Mouse (Mus musculus): Measurements from ENCODE around the gene Wdr25. TPM values are rescaled to one million over a fixed set of nuclear protein-coding genes. Genes with fewer than 3 reads are reported as not detected.
A peak's percentile ranks its signal among the peaks of the same experiment; 100 is the strongest.

Wdr25 gene
- polyA plus RNA-seq, 1 experiment = 21.3 TPM

GRCm38 (mm10) chr12:108932113-108932512, 38.7 kb downstream of the Wdr25 start:
- Histone ChIP-seq H3K4me1 (ENCODE audit: control insufficient read depth, insufficient read depth, low read length) (0 out of 2 replicates have a peak, but pooled peaks cover 5% of the 10 kb centered on the region), H3K27ac (ENCODE audit: insufficient read depth, low read depth, low read length) (0 out of 2 replicates have a peak overlapping the region, but pooled peaks have one; percentile 39), H3K36me3 (ENCODE audit: control insufficient read depth, insufficient read depth, low read length) (no peaks in the 10 kb centered on the region), H3K4me3 (ENCODE audit: insufficient read depth, low read depth, low read length) (no peak overlapping the region), H3K27me3 (replicated peaks; ENCODE audit: control insufficient read depth, insufficient read depth, low read length) (no peaks in the 10 kb centered on the region)
- peak; percentile 41 for DNase-seq
- 34% methylated on average over 3 of the region's 3 CpGs for WGBS
- TF ChIP-seq CTCF (conservative IDR thresholded peaks at IDR 0.05; ENCODE audit: insufficient read depth, insufficient read length, low read depth, low read length) (no peak), POLR2A (IDR thresholded peaks at IDR 0.05; ENCODE audit: low read depth, low read length) (no peak)

GRCm38 (mm10) chr12:108934231-108934630, 40.8 kb downstream of the Wdr25 start:
- Histone ChIP-seq H3K4me1 (ENCODE audit: control insufficient read depth, insufficient read depth, low read length) (0 out of 2 replicates have a peak, but pooled peaks cover 5% of the 10 kb centered on the region), H3K36me3 (ENCODE audit: control insufficient read depth, insufficient read depth, low read length) (no peaks in the 10 kb centered on the region), H3K4me3 (ENCODE audit: insufficient read depth, low read depth, low read length) (no peak overlapping the region), H3K27me3 (replicated peaks; ENCODE audit: control insufficient read depth, insufficient read depth, low read length) (no peaks in the 10 kb centered on the region), H3K27ac (ENCODE audit: insufficient read depth, low read depth, low read length) (no peak overlapping the region)
- WGBS = 68% methylated on average over 6 of the region's 6 CpGs
- no peak for DNase-seq
- TF ChIP-seq CTCF (conservative IDR thresholded peaks at IDR 0.05; ENCODE audit: insufficient read depth, insufficient read length, low read depth, low read length) (no peak), POLR2A (IDR thresholded peaks at IDR 0.05; ENCODE audit: low read depth, low read length) (no peak)

DNA sequence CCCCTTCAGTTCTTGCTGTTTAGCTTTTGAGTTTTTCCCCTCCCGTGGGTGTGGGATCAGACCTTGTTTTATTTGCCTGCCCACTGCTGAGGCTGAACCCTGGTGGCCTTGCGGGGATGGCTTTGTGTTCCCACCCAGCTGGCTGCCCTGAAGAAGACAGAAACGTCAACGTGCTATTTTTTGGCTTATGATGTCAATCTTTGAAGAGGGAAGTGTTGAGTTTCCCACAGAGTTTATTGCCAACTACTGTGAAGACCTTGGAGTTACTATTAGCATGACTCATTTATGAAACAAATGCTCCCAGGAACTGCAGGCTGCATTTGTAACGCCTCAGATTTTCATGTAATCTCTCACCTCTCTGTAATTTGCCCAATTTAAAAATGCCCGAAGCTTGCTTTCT, 43.4 kb downstream of the Wdr25 start:
- H3K36me3 ChIP-seq (ENCODE audit: control insufficient read depth, insufficient read depth, low read length) = no peaks in the 10 kb centered on the region
- 54% methylated on average over 6 of the region's 6 CpGs for WGBS
- no peak for DNase-seq
- H3K4me1 ChIP-seq (ENCODE audit: control insufficient read depth, insufficient read depth, low read length) = 0 out of 2 replicates have a peak, but pooled peaks cover under 1% of the 10 kb centered on the region
- H3K27ac ChIP-seq (ENCODE audit: insufficient read depth, low read depth, low read length) = no peak overlapping the region
- no peaks in the 10 kb centered on the region for H3K27me3 ChIP-seq (replicated peaks; ENCODE audit: control insufficient read depth, insufficient read depth, low read length)
- TF ChIP-seq CTCF (conservative IDR thresholded peaks at IDR 0.05; ENCODE audit: insufficient read depth, insufficient read length, low read depth, low read length) (no peak), POLR2A (IDR thresholded peaks at IDR 0.05; ENCODE audit: low read depth, low read length) (no peak)
- H3K4me3 ChIP-seq (ENCODE audit: insufficient read depth, low read depth, low read length) = no peak overlapping the region

DNA sequence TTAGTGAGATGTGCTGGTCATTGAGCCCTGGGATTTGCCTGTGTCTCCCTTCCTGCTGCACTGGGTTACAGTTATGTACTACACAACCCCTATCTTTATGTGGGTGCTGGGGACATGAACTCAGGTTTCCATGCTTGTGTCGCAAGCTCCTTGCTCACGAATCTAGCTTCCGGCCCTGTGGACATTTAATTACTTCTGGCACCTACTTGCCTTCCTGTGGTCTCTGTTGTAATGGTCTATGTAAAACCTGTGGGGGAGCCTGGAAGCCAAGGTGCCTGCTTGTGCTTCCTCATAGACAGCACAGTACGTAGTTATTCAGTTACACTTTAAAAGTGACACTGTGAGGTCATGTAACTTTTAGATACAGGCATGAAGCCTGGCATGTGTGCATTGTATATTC, 44.1 kb downstream of the Wdr25 start:
- H3K27ac ChIP-seq (ENCODE audit: insufficient read depth, low read depth, low read length) = peak overlapping the region; percentile 6; the same call in 1 of the 2 replicates
- no peak for DNase-seq
- H3K4me3 ChIP-seq (ENCODE audit: insufficient read depth, low read depth, low read length) = no peak overlapping the region
- H3K27me3 ChIP-seq (replicated peaks; ENCODE audit: control insufficient read depth, insufficient read depth, low read length) = no peaks in the 10 kb centered on the region
- no peaks in the 10 kb centered on the region for H3K36me3 ChIP-seq (ENCODE audit: control insufficient read depth, insufficient read depth, low read length)
- 72% methylated on average over 4 of the region's 4 CpGs for WGBS
- TF ChIP-seq CTCF (conservative IDR thresholded peaks at IDR 0.05; ENCODE audit: insufficient read depth, insufficient read length, low read depth, low read length) = no peak
- TF ChIP-seq POLR2A (IDR thresholded peaks at IDR 0.05; ENCODE audit: low read depth, low read length) = no peak
- no peaks in the 10 kb centered on the region for H3K4me1 ChIP-seq (ENCODE audit: control insufficient read depth, insufficient read depth, low read length)

DNA sequence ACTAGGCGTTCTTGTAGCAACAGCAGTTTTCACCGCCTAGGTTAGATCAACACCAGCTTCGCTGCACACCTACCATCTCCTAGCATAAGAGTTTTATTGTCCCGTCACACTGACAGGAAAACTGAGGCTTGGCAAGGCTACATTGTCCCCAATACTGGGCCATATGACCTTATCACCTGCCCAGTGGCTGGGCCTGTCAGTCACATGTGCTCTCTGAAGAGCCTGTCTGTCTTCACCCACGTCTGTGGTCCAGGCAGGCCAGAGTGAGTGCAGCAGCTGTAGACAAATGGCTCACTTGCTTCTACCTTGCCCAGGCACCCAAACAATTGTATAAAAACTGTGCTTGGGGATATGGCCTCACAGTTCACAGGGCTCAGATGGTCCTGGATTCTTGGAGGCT, 45.4 kb downstream of the Wdr25 start:
- no peak overlapping the region for H3K27ac ChIP-seq (ENCODE audit: insufficient read depth, low read depth, low read length)
- H3K4me1 ChIP-seq (ENCODE audit: control insufficient read depth, insufficient read depth, low read length) = no peaks in the 10 kb centered on the region
- H3K36me3 ChIP-seq (ENCODE audit: control insufficient read depth, insufficient read depth, low read length) = no peaks in the 10 kb centered on the region
- no peaks in the 10 kb centered on the region for H3K27me3 ChIP-seq (replicated peaks; ENCODE audit: control insufficient read depth, insufficient read depth, low read length)
- no peak overlapping the region for H3K4me3 ChIP-seq (ENCODE audit: insufficient read depth, low read depth, low read length)
- 94% methylated on average over 5 of the region's 5 CpGs for WGBS
- DNase-seq = no peak
- TF ChIP-seq POLR2A (IDR thresholded peaks at IDR 0.05; ENCODE audit: low read depth, low read length) = no peak
- no peak for TF ChIP-seq CTCF (conservative IDR thresholded peaks at IDR 0.05; ENCODE audit: insufficient read depth, insufficient read length, low read depth, low read length)

GRCm38 (mm10) chr12:108939317-108939716, 45.9 kb downstream of the Wdr25 start:
- Histone ChIP-seq H3K27ac (ENCODE audit: insufficient read depth, low read depth, low read length) (no peak overlapping the region), H3K4me3 (ENCODE audit: insufficient read depth, low read depth, low read length) (no peak overlapping the region), H3K4me1 (ENCODE audit: control insufficient read depth, insufficient read depth, low read length) (no peaks in the 10 kb centered on the region), H3K27me3 (replicated peaks; ENCODE audit: control insufficient read depth, insufficient read depth, low read length) (no peaks in the 10 kb centered on the region), H3K36me3 (ENCODE audit: control insufficient read depth, insufficient read depth, low read length) (no peaks in the 10 kb centered on the region)
- no peak for DNase-seq
- 73% methylated on average over 9 of the region's 9 CpGs for WGBS
- TF ChIP-seq CTCF (conservative IDR thresholded peaks at IDR 0.05; ENCODE audit: insufficient read depth, insufficient read length, low read depth, low read length) = no peak
- no peak for TF ChIP-seq POLR2A (IDR thresholded peaks at IDR 0.05; ENCODE audit: low read depth, low read length)

DNA sequence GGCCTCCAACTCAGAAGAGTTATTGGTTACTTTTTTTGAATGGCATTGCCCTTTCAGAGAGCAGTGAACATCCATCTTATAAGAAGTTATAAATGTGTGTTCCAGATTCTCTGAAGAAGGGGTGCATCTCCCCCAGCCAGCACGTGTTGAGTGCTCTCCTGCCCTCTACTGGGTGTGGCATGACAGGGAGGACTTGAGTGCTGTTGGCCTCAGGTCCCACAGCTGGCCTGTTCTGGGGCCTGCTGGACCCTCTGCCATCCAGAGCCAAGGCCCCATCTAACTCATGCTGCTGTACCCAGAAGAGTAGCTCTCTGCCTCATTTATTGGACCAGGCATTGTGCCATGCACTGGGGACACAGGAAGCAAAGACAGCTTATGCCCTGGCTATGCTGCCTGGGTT, 46.8 kb downstream of the Wdr25 start:
- no peak for DNase-seq
- Histone ChIP-seq H3K27ac (ENCODE audit: insufficient read depth, low read depth, low read length) (no peak overlapping the region), H3K4me1 (ENCODE audit: control insufficient read depth, insufficient read depth, low read length) (no peaks in the 10 kb centered on the region), H3K27me3 (replicated peaks; ENCODE audit: control insufficient read depth, insufficient read depth, low read length) (no peaks in the 10 kb centered on the region), H3K36me3 (ENCODE audit: control insufficient read depth, insufficient read depth, low read length) (no peaks in the 10 kb centered on the region), H3K4me3 (ENCODE audit: insufficient read depth, low read depth, low read length) (no peak overlapping the region)
- TF ChIP-seq POLR2A (IDR thresholded peaks at IDR 0.05; ENCODE audit: low read depth, low read length) = no peak
- TF ChIP-seq CTCF (conservative IDR thresholded peaks at IDR 0.05; ENCODE audit: insufficient read depth, insufficient read length, low read depth, low read length) = no peak
- 35% methylated on average over 1 of the region's 1 CpGs for WGBS

Measured in kidney, adult 2 months (tissue).